Mouse (Mus musculus) neural tube, embryonic 14.5 days (tissue): ENCODE data around the gene Atxn7l1. TPM values are rescaled to one million over a fixed set of nuclear protein-coding genes. Genes with fewer than 3 reads are reported as not detected.

Source experiments
- ATAC-seq: fragments of 200-750 bp; cut with Nextera tagmentation; 2 replicates; pipeline ENCODE4 v1.8.0; 2017; ENCODE audit warnings: low read depth, mild to moderate bottlenecking, moderate TSS enrichment, moderate library complexity
- H3K27ac ChIP-seq: fragments of 300-500 bp; sonication (generic); 2 replicates; pipeline ENCODE4 v1.5.1; 2014; ENCODE audit warnings: low read depth, mild to moderate bottlenecking, control low read depth, low read length, moderate library complexity, mixed read lengths
- H3K27me3 ChIP-seq: fragments of 300-500 bp; sonication (generic); 2 replicates; pipeline ENCODE4 v1.6.1; 2014; ENCODE audit warnings: low read length; ENCODE audit not compliant: control insufficient read depth, insufficient read depth
- H3K36me3 ChIP-seq: fragments of 300-500 bp; sonication (generic); 2 replicates; pipeline ENCODE4 v1.6.1; 2014; ENCODE audit warnings: low read length, mixed read lengths; ENCODE audit not compliant: control insufficient read depth, insufficient read depth
- H3K4me1 ChIP-seq: fragments of 300-500 bp; sonication (generic); 2 replicates; pipeline ENCODE4 v1.6.1; 2014; ENCODE audit warnings: low read length; ENCODE audit not compliant: control insufficient read depth, insufficient read depth
- H3K4me2 ChIP-seq: fragments of 300-500 bp; sonication (generic); 2 replicates; pipeline ENCODE4 v1.6.1; 2014; ENCODE audit warnings: mild to moderate bottlenecking, low read depth, low read length, control low read depth
- H3K4me3 ChIP-seq: fragments of 300-500 bp; sonication (generic); 2 replicates; pipeline ENCODE4 v1.5.1; 2014; ENCODE audit warnings: low read depth, low read length, control low read depth, mixed read lengths
- H3K9ac ChIP-seq: fragments of 300-500 bp; sonication (generic); replicated peaks from 2 replicates; pipeline ENCODE4 v1.6.1; 2014; ENCODE audit warnings: low read depth, mild to moderate bottlenecking, control low read depth, low read length, mixed read lengths
- H3K9me3 ChIP-seq: fragments of 300-500 bp; sonication (generic); 2 replicates; pipeline ENCODE4 v1.6.1; 2016; ENCODE audit warnings: low read length; ENCODE audit not compliant: control insufficient read depth
- WGBS: fragments of 180-500 bp; shearing (Covaris S2); extraction: QIAGEN DNeasy Blood & Tissue Kit; methylation state at CpG from one replicate; pipeline ENCODE4 v1.1.7; 2014; 5-methylcytosine and 5-hydroxymethylcytosine counted together
- polyA plus RNA-seq: library from polyadenylated mRNA; unstranded; fragments of >200 nt; fragmentation: Nextera tagmentation; extraction: Ambion mirVana; gene quantifications from 2 replicates; pipeline ENCODE4 v1.2.1, GENCODE M21; 2014

Gene Atxn7l1
- polyA plus RNA-seq, 1 experiment from 2014 or later: 35.1 TPM

DNA sequence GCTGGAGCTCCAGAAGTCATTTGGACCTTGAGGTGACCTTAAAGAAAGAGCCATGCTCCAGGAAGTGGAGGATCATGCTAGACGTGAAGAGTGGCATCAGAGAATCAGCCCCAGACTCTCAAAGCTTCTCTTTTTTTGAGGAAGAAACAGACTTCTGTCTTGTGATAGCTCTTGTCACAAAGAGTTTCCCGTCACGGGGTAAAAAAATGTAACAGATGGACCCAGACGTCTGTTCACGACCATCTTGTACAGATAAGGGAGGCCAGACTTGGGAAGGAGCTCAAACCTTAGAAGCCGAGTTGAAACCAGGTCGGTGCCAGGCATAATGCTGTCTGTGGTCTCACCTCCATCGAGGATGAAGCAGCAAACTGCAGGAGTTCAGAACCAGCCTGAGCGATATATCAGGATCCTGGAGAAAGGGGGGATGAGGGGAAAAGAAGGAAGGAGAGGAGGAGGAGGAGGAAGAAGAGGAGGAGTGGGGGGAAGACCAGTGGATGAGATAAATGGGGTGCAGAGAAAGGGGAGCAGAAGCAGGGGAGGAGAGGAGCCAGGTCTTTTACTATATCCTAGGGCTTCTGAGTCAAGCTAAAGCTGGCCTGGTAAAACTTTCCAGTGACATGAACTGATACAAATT is 21.8 kb upstream of the Atxn7l1 start:
- H3K36me3 ChIP-seq: no peaks in the 10 kb centered on the region
- no peak overlapping the region for H3K9ac ChIP-seq
- H3K27ac ChIP-seq: no peak overlapping the region
- peaks cover 9% of the 10 kb centered on the region for H3K4me1 ChIP-seq
- H3K9me3 ChIP-seq: no peaks in the 10 kb centered on the region
- H3K4me3 ChIP-seq: no peak overlapping the region
- no peak for ATAC-seq
- 85% methylated on average over 9 of the region's 9 CpGs for WGBS
- H3K4me2 ChIP-seq: no peak overlapping the region
- H3K27me3 ChIP-seq: no peaks in the 10 kb centered on the region

DNA sequence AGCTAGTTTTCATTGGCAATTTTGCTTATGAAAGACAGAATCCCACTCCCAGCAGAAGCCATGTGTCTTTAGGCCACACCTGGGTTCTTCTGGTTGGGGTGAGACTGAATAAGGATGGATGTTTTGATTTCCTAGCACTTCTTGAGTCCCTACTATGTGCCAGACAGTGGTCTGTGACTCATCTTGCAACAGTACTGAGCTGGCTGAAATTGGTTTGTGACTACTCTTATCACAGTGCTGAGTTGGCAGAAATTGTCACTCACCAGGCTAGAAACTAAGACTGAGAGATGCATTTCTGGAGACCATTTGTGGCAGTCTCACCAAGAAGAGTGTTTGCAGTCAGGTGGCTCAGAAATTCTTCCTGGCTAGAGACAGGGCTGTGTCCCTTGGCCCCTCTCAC is 21.2 kb upstream of the Atxn7l1 start:
- H3K36me3 ChIP-seq: no peaks in the 10 kb centered on the region
- no peak overlapping the region for H3K9ac ChIP-seq
- no peaks in the 10 kb centered on the region for H3K27me3 ChIP-seq
- H3K4me1 ChIP-seq: peaks cover 9% of the 10 kb centered on the region
- no peak overlapping the region for H3K27ac ChIP-seq
- ATAC-seq: no peak
- no peak overlapping the region for H3K4me2 ChIP-seq
- no peak overlapping the region for H3K4me3 ChIP-seq
- H3K9me3 ChIP-seq: no peaks in the 10 kb centered on the region

DNA sequence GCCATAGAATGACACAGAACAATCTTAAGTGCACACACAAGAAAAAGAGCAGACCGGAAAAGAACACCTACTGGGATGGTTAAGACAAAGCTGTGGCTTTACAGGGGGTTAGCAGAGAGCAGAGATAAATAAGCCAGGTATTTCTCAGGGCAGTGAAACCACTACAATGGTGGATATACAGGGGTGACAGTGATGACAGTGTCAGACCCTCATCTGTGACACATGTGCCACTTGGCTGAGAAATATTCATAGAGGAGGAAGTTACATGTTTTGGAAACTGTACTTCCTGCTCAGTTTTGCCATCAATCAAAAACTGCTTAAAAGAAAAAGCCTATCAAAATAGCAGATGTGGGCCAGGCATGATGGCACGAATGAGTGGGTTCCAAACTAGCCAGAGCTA is 19.4 kb upstream of the Atxn7l1 start:
- no peaks in the 10 kb centered on the region for H3K36me3 ChIP-seq
- H3K9me3 ChIP-seq: no peaks in the 10 kb centered on the region
- no peak overlapping the region for H3K9ac ChIP-seq
- no peak overlapping the region for H3K4me3 ChIP-seq
- peaks cover 9% of the 10 kb centered on the region for H3K4me1 ChIP-seq
- H3K4me2 ChIP-seq: no peak overlapping the region
- H3K27me3 ChIP-seq: no peaks in the 10 kb centered on the region
- ATAC-seq: no peak
- WGBS: 92% methylated on average over 2 of the region's 2 CpGs
- no peak overlapping the region for H3K27ac ChIP-seq

DNA sequence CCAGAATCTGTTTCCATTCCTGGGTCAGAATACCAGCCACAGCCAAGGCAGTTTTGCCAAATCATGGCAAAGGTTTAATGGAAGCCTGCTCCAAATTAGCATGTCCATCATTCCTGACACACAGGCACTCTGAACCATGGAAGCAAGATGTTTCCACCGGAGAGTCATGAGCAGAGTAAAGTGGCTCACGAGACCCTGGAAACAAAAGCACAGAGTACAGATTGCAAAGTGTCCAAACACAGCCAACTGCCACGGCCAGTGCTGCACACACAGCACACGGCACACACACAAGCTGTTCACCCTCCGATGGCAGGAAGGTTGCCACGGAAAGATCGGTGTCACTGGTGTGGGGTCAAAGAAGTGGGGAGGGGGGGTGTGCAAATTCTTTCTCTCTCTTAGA is 18.8 kb upstream of the Atxn7l1 start:
- no peak overlapping the region for H3K4me3 ChIP-seq
- no peak for ATAC-seq
- no peak overlapping the region for H3K4me2 ChIP-seq
- peaks cover 9% of the 10 kb centered on the region for H3K4me1 ChIP-seq
- no peaks in the 10 kb centered on the region for H3K9me3 ChIP-seq
- no peak overlapping the region for H3K9ac ChIP-seq
- H3K27me3 ChIP-seq: no peaks in the 10 kb centered on the region
- no peaks in the 10 kb centered on the region for H3K36me3 ChIP-seq
- WGBS: 54% methylated on average over 7 of the region's 7 CpGs
- no peak overlapping the region for H3K27ac ChIP-seq

DNA sequence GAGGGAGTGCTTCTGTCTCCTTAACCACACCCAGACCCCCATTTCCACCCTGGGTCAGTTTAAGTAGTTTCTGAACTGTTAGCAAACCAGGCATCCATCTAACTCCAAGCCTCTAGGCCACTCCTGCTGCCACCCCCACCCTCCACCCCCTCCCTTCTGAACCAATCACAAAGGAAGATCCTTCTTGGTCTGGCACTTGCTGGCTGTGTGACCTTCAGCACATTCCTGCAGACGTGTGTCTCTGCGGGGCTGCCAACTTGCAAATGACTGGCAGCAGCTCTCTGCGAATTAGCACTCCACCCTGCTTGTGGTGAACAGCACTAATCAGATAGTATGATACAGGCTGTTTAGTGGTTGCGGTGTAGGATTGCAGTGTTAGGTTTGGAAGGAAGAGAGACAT is 18.1 kb upstream of the Atxn7l1 start:
- Histone ChIP-seq H3K36me3 (no peaks in the 10 kb centered on the region), H3K4me3 (no peak overlapping the region), H3K9me3 (no peaks in the 10 kb centered on the region), H3K9ac (no peak overlapping the region), H3K4me2 (no peak overlapping the region), H3K27ac (no peak overlapping the region), H3K27me3 (no peaks in the 10 kb centered on the region), H3K4me1 (peaks cover 9% of the 10 kb centered on the region)
- WGBS: 18% methylated on average over 4 of the region's 4 CpGs
- ATAC-seq: 0 out of 2 replicates have a peak, but pooled peaks have one; percentile 22

DNA sequence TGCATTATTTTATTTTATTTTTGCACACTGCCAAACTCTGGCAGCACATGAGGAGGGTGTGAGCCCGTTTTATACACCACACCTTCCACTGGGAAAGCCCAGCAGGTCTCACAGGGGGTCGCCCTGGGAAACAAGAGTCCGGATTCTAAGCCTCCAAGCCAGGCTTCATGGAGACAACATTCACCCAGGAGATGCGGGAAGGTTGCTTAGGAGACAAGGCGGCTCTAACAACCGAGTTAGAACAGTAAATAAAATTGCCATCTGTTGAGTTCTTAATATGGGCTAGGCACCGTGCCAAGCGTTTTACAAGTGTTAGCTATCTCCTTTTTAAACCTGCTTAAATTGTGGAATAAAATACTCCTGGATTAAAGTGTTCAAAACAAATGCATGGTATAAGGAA is 17.1 kb upstream of the Atxn7l1 start:
- Histone ChIP-seq H3K27ac (no peak overlapping the region; the same call in 1 of the 2 replicates), H3K4me1 (peaks cover 9% of the 10 kb centered on the region), H3K27me3 (no peaks in the 10 kb centered on the region), H3K9me3 (no peaks in the 10 kb centered on the region), H3K4me2 (no peak overlapping the region; the same call in 1 of the 2 replicates), H3K9ac (no peak overlapping the region), H3K4me3 (no peak overlapping the region), H3K36me3 (no peaks in the 10 kb centered on the region)
- WGBS: 29% methylated on average over 8 of the region's 8 CpGs
- peak; percentile 24; the same call in 1 of the 2 replicates for ATAC-seq

- Histone ChIP-seq H3K9ac (no peak overlapping the region), H3K4me1 (peaks cover 9% of the 10 kb centered on the region), H3K4me2 (no peak overlapping the region), H3K9me3 (no peaks in the 10 kb centered on the region), H3K27ac (no peak overlapping the region), H3K36me3 (no peaks in the 10 kb centered on the region), H3K27me3 (no peaks in the 10 kb centered on the region), H3K4me3 (no peak overlapping the region)
- 78% methylated on average over 7 of the region's 7 CpGs for WGBS
- no peak for ATAC-seq
Observed at GRCm38 (mm10) chr12:33131796-33132195, 15.7 kb upstream of the Atxn7l1 start.

- WGBS: 92% methylated on average over 1 of the region's 1 CpGs
Observed at GRCm38 (mm10) chr12:33137857-33138256, 9.6 kb upstream of the Atxn7l1 start.

DNA sequence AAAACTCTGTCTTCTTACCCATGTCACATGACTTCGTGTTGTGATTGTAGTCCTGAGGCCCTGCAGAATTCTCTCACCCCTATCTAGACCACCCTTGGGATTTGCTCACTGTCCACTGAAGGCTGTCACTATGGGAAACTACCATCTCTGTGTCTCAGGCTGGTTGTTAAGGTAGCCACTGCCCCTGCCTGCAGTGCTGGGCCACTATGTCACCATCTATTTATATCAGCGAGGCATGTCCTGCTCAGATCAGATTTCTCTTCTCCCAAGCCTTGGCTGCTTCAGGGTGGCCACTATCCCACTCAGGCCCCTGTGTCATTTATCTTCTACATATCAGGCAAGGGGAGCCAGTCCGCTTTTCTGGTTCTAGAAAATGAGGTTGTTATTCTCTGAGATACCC is 8.4 kb upstream of the Atxn7l1 start:
- H3K27ac ChIP-seq: no peak overlapping the region
- ATAC-seq: no peak
- H3K4me3 ChIP-seq: no peak overlapping the region
- H3K4me1 ChIP-seq: no peaks in the 10 kb centered on the region
- H3K9ac ChIP-seq: no peak overlapping the region
- 88% methylated on average over 3 of the region's 3 CpGs for WGBS
- no peak overlapping the region for H3K4me2 ChIP-seq
- no peaks in the 10 kb centered on the region for H3K9me3 ChIP-seq
- H3K27me3 ChIP-seq: no peaks in the 10 kb centered on the region
- H3K36me3 ChIP-seq: no peaks in the 10 kb centered on the region

More at GRCm38 (mm10) chr12:33137857-33138256, 9.6 kb upstream of the Atxn7l1 start:
- Histone ChIP-seq H3K4me2 (no peak overlapping the region), H3K36me3 (no peaks in the 10 kb centered on the region), H3K27ac (no peak overlapping the region), H3K27me3 (no peaks in the 10 kb centered on the region), H3K4me1 (no peaks in the 10 kb centered on the region), H3K9me3 (no peaks in the 10 kb centered on the region), H3K9ac (no peak overlapping the region), H3K4me3 (no peak overlapping the region)
- no peak for ATAC-seq
